Mouse (Mus musculus) G1E (cell line): ENCODE data around the gene Slc36a3. TPM values are rescaled to one million over a fixed set of nuclear protein-coding genes. Genes with fewer than 3 reads are reported as not detected.
A peak's percentile ranks its signal among the peaks of the same experiment; 100 is the strongest.

ENCODE experiments used
- ATAC-seq: 2 replicates; pipeline ENCODE4 v1.8.0; 2016; ENCODE audit warnings: mild to moderate bottlenecking; ENCODE audit not compliant: insufficient number of reproducible peaks, poor library complexity, low FRiP score, severe bottlenecking; ENCODE audit errors: extremely low read depth
- DNase-seq: peaks from one replicate; pipeline ENCODE4 v3.0.0; 2012; ENCODE audit warnings: low spot score
- H3K27me3 ChIP-seq: 2 replicates; pipeline ENCODE4 v1.6.1; 2012; ENCODE audit warnings: mild to moderate bottlenecking, low read length, inconsistent platforms; ENCODE audit not compliant: insufficient read depth
- H3K36me3 ChIP-seq: replicated peaks from 2 replicates; pipeline ENCODE3; 2012; ENCODE audit warnings: mild to moderate bottlenecking, inconsistent platforms
- H3K4me1 ChIP-seq: 2 replicates; pipeline ENCODE4 v1.6.1; 2012; ENCODE audit warnings: low read depth, low read length, inconsistent platforms, mixed read lengths; ENCODE audit not compliant: insufficient read depth
- H3K4me3 ChIP-seq: 2 replicates; pipeline ENCODE4 v1.5.1; 2012; ENCODE audit warnings: low read depth, mild to moderate bottlenecking, inconsistent platforms, low read length, moderate library complexity, mixed read lengths
- H3K9me3 ChIP-seq: replicated peaks from 2 replicates; pipeline ENCODE4 v1.6.1; 2012; ENCODE audit warnings: inconsistent platforms
- CTCF ChIP-seq: IDR thresholded peaks from 2 replicates; pipeline ENCODE4 v1.5.1; 2012; ENCODE audit warnings: low read depth, low read length, inconsistent platforms, mixed read lengths
- GATA1 ChIP-seq: IDR thresholded peaks from 2 replicates; pipeline ENCODE4 v1.6.1; 2012; ENCODE audit warnings: borderline replicate concordance, low read length, inconsistent platforms, mixed read lengths
- GATA2 ChIP-seq: IDR thresholded peaks from 2 replicates; pipeline ENCODE4 v1.6.1; 2012; ENCODE audit warnings: low read depth, low read length, inconsistent platforms, borderline replicate concordance
- POLR2AphosphoS5 ChIP-seq: IDR thresholded peaks from 2 replicates; pipeline ENCODE4 v1.6.1; 2012; ENCODE audit warnings: low read depth, low read length, inconsistent platforms; ENCODE audit not compliant: insufficient replicate concordance
- TAL1 ChIP-seq: conservative IDR thresholded peaks from 2 replicates; pipeline ENCODE4 v1.6.1; 2012; ENCODE audit warnings: low read depth, low read length, inconsistent platforms, mixed read lengths
- polyA plus RNA-seq: library from polyadenylated mRNA; stranded (reverse); fragments of >175 nt; gene quantifications from 2 replicates; pipeline ENCODE4 v1.2.3, GENCODE M21; 2012
- total RNA-seq, 2 experiments: library from RNA; stranded (forward) in 1 of 2; stranded (reverse) in 1 of 2; fragments of 200-1000 nt in 1 of 2; fragments of >200 nt in 1 of 2; fragmentation: Nextera tagmentation in 1 of 2; gene quantifications; 2 replicates each; pipeline ENCODE4 v1.2.3; 2014 to 2017

Slc36a3 gene
- total and polyA plus RNA-seq, 3 experiments = 0.16 TPM; not detected in 2

- H3K9me3 ChIP-seq = no peaks in the 10 kb centered on the region
- no peak for ATAC-seq
- no peaks in the 10 kb centered on the region for H3K36me3 ChIP-seq
- DNase-seq = peak; percentile 38
- TF ChIP-seq CTCF (peak; percentile 74), GATA1 (no peak)
- no peaks in the 10 kb centered on the region for H3K4me1 ChIP-seq
- H3K27me3 ChIP-seq = peaks cover 3% of the 10 kb centered on the region; the same call in 1 of the 2 replicates
- no peak overlapping the region for H3K4me3 ChIP-seq
These were observed 64.5 kb downstream of the Slc36a3 start for GRCm38 (mm10) chr11:55087006-55087405.

DNA sequence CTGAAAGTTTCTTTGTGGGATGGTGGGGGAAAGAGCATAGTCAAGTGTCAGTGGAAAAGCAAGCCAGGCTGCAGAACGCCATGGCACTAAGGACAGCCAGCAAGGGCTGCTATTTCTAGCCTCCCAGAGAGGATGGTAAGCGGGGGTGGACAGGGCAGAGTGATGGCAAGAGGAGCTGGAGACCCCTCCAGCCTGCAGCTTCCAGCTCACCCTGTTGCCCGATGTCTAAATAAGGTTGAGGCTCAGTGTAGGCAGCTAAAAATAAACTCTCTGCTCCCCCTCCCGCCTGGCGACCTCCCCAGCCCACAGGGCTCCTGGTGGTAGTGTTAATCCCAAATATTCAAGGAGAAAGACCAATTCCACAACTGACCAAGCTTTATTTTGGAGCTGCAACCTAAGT is 66.1 kb downstream of the Slc36a3 start:
- Histone ChIP-seq H3K4me3 (no peak overlapping the region), H3K4me1 (no peaks in the 10 kb centered on the region), H3K9me3 (no peaks in the 10 kb centered on the region), H3K27me3 (peaks cover 9% of the 10 kb centered on the region; the same call in 1 of the 2 replicates), H3K36me3 (no peaks in the 10 kb centered on the region)
- ATAC-seq = no peak
- TF ChIP-seq GATA1 (no peak), POLR2AphosphoS5 (no peak), TAL1 (no peak), GATA2 (no peak), CTCF (no peak)
- DNase-seq = no peak

GRCm38 (mm10) chr11:55084629-55085028 is 66.9 kb downstream of the Slc36a3 start:
- no peak for ATAC-seq
- H3K27me3 ChIP-seq = peaks cover 9% of the 10 kb centered on the region; the same call in 1 of the 2 replicates
- no peak for TF ChIP-seq GATA1
- TF ChIP-seq POLR2AphosphoS5 = no peak
- no peak for TF ChIP-seq CTCF
- TF ChIP-seq TAL1 = no peak
- TF ChIP-seq GATA2 = no peak
- no peaks in the 10 kb centered on the region for H3K4me1 ChIP-seq
- H3K9me3 ChIP-seq = no peaks in the 10 kb centered on the region
- H3K4me3 ChIP-seq = no peak overlapping the region
- no peak for DNase-seq
- no peaks in the 10 kb centered on the region for H3K36me3 ChIP-seq

DNA sequence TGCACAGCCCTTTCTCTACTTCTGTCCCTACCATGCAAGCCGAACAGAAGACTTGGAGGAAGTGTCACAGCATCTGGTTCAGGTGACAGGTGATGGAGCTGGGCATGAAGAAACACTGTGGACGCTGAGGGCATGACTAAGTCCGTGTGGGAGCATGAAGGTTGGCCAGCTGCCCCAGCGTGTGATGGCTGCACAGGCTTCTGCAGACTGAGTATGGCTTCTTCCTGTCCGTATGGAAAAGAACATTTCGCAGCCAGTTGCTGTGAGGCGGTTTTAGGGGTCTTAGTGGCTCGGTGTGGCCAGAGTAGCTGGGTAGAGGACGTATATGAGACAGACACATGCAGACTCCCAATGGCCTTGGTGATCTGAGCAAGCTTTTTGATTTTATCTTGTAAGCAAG is 70.3 kb downstream of the Slc36a3 start:
- DNase-seq (no peak), ATAC-seq (no peak)
- no peak overlapping the region for H3K4me3 ChIP-seq
- no peaks in the 10 kb centered on the region for H3K36me3 ChIP-seq
- H3K4me1 ChIP-seq = no peaks in the 10 kb centered on the region
- H3K9me3 ChIP-seq = no peaks in the 10 kb centered on the region
- TF ChIP-seq TAL1 (no peak), POLR2AphosphoS5 (no peak), CTCF (no peak), GATA2 (no peak), GATA1 (no peak)
- peaks cover 27% of the 10 kb centered on the region for H3K27me3 ChIP-seq

GRCm38 (mm10) chr11:55079180-55079579 is 72.3 kb downstream of the Slc36a3 start:
- no peaks in the 10 kb centered on the region for H3K4me1 ChIP-seq
- TF ChIP-seq CTCF (no peak), TAL1 (no peak), POLR2AphosphoS5 (no peak), GATA2 (no peak), GATA1 (no peak)
- H3K4me3 ChIP-seq = no peak overlapping the region
- no peak for ATAC-seq
- no peaks in the 10 kb centered on the region for H3K36me3 ChIP-seq
- no peak for DNase-seq
- peaks cover 25% of the 10 kb centered on the region for H3K27me3 ChIP-seq
- H3K9me3 ChIP-seq = no peaks in the 10 kb centered on the region

- Histone ChIP-seq H3K4me3 (no peak overlapping the region), H3K9me3 (no peaks in the 10 kb centered on the region), H3K36me3 (no peaks in the 10 kb centered on the region), H3K27me3 (peaks cover 27% of the 10 kb centered on the region), H3K4me1 (no peaks in the 10 kb centered on the region)
- ATAC-seq (no peak), DNase-seq (no peak)
- TF ChIP-seq CTCF (no peak), GATA2 (no peak), GATA1 (no peak), TAL1 (no peak), POLR2AphosphoS5 (no peak)
These were observed 73.0 kb downstream of the Slc36a3 start for GRCm38 (mm10) chr11:55078502-55078901.
